Mouse (Mus musculus): ENCODE results near the gene Csgalnact2. TPM values are rescaled to one million over a fixed set of nuclear protein-coding genes. Genes with fewer than 3 reads are reported as not detected.

Gene Csgalnact2
- total RNA-seq, 2 experiments from 2014 or later, result 9.7 to 10.5 TPM

DNA sequence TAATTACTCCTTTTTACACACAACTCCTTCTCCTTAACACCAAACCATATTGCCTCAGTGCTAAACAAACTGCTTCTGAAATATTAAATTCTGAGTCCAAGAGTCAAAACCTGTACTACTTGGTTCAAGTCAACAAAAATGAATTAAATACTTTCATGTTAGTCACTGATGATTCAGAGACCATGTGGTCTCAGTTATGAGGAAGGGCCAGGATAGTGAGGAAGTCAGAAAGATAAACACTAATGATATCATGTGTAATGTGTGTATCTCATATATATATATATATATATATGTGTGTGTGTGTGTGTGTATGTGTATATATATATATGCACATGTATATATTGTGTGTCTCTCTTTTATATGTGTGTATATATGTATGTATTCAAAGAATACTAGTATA lies 12.4 kb downstream of the Csgalnact2 start:
- Histone ChIP-seq H3K4me3 (no peak overlapping the region), H3K27ac (no peak overlapping the region)
- no peak for DNase-seq (ENCODE audit: low spot score in 2 of 2)
- no peak for TF ChIP-seq CTCF (conservative IDR thresholded peaks at IDR 0.05)

- H3K4me3 ChIP-seq, result no peak overlapping the region
- no peak for TF ChIP-seq CTCF (conservative IDR thresholded peaks at IDR 0.05)
- no peak for DNase-seq (ENCODE audit: low spot score in 2 of 2)
- H3K27ac ChIP-seq, result no peak overlapping the region
Measured at GRCm38 (mm10) chr6:118122767-118123166, 16.2 kb downstream of the Csgalnact2 start.

DNA sequence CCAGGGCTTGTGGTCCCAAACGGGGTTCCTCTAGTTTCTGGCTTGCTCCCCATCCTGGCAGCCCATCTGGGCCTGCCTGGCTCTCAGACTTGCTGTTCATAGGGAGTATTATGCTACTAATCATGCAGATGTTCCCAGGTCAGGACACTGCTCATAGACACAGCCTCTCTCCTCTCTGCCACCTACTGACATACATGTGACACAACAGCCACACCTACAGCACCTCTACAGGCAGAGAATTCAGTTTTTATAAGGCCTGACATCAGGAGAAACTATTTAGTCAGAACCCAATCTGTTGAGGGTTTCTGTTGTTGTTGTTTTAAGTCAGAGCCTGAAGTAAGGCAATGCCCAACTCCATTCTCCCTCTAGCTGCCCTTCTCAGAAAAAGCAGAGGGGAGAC lies 27.1 kb downstream of the Csgalnact2 start:
- no peak for DNase-seq (ENCODE audit: low spot score in 2 of 2)
- H3K4me3 ChIP-seq, result no peak overlapping the region
- TF ChIP-seq CTCF (conservative IDR thresholded peaks at IDR 0.05), result peak; percentile 52
- no peak overlapping the region for H3K27ac ChIP-seq

GRCm38 (mm10) chr6:118099311-118099802 lies 39.6 kb downstream of the Csgalnact2 start:
- Histone ChIP-seq H3K27ac (no peak overlapping the region), H3K4me3 (no peak overlapping the region)
- peak in 1 of 2 experiments; percentile 11 for DNase-seq (ENCODE audit: low spot score in 2 of 2)
- TF ChIP-seq CTCF (conservative IDR thresholded peaks at IDR 0.05), result peak; percentile 77

GRCm38 (mm10) chr6:118097765-118098365 lies 41.1 kb downstream of the Csgalnact2 start:
- H3K4me3 ChIP-seq, result no peak overlapping the region
- H3K27ac ChIP-seq, result peak overlapping the region; percentile 32
- no peak for TF ChIP-seq CTCF (conservative IDR thresholded peaks at IDR 0.05)
- DNase-seq (ENCODE audit: low spot score in 2 of 2), result no peak

DNA sequence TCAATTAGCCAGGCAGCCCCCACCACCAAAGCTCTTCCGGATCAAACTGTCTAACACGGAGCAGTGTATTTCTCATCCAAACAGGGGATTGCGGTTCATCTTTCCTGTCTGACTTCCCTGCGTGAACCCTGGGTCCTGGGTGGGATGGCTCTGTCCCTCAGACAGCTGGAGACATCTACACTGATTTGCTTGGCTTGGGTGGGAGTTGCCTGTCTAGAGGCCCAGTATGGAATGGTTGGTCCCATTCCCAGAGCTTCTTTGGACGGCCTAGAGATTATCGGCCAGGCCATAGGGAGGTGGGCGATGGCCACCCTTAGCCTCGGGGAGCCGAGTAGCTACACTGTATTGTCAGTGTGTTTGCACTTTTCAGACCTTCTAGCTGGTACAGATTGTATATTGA lies 48.1 kb downstream of the Csgalnact2 start:
- no peak for TF ChIP-seq CTCF (conservative IDR thresholded peaks at IDR 0.05)
- Histone ChIP-seq H3K27ac (no peak overlapping the region), H3K4me3 (no peak overlapping the region)
- no peak for DNase-seq (ENCODE audit: low spot score in 2 of 2)

DNA sequence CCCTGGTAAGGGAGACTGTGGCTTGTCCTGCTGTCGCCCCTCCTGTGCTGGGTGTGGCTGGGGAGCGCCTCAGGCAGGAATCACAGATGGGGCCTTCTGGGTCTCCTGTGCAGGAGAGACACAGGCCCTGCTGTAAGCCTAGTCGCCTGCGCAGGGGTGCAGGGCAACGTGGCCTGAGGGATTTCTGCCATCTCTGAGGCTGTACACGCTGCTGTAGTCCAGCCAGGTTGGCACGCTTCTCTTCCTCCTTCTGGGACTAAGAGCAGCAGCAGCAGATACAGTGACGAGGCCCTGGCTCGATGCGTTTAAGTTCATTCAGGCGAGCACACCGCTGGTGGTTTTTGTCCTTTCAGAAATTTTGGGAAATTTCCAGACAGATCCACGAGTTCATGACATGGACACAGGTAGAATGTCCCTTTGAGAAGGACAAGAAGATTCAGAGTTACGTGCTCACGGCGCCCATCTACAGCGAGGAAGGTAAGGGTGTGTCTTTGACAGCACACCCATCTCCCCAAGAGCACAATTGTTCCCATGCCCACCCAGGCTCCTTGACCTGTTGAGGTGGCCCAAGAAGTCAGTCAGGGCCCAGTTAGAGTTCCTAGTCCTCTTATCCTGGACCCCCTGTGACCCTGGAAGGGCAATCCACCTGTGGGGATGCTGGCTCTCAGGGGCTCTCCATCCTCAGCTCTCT lies 50.0 kb downstream of the Csgalnact2 start:
- H3K27ac ChIP-seq, result no peak overlapping the region
- H3K4me3 ChIP-seq, result no peak overlapping the region
- DNase-seq (ENCODE audit: low spot score in 2 of 2), result peak in 1 of 2 experiments; percentile 6
- no peak for TF ChIP-seq CTCF (conservative IDR thresholded peaks at IDR 0.05)

DNA sequence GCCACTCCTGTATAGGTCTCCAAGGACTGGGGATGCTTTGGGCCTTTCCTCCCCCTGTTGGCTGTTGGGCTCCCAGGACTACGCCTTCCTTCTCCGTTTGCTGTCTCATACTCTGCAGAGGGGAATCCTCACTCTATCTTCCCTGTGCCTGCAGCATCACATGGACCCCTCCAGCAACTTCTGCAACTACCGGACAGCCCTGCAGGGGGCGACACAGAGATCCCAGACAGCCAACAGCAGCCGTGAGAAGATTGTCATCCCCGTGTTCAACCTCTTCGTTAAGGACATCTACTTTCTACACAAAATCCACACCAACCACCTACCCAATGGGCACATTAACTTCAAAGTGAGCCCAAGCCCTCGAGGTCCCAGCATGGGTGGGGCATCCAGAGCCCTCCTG lies 51.0 kb downstream of the Csgalnact2 start:
- Histone ChIP-seq H3K4me3 (no peak overlapping the region), H3K27ac (no peak overlapping the region)
- peak in 1 of 2 experiments; percentile 62 for DNase-seq (ENCODE audit: low spot score in 2 of 2)
- peak; percentile 77 for TF ChIP-seq CTCF (conservative IDR thresholded peaks at IDR 0.05)

DNA sequence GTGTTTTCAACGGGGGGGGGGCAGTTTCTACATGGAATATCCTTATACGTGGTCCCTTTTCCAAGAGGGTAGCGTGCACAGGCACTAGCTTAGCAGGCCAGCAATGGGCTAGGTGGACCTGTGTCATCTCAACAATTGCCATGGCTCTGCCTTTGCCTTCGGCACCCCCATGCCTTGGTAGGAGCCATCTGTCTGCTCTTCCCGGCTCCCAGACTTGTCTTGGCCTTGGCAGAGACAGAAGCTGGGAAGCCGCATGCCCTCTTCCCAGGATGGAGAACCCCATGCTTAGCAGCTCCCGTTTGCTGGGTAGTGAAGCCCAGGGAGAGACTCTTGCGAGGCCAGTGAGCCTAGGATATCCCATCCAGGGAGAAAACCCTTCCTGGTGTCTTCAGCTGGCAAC lies 54.3 kb downstream of the Csgalnact2 start:
- no peak overlapping the region for H3K27ac ChIP-seq
- no peak for DNase-seq (ENCODE audit: low spot score in 2 of 2)
- no peak overlapping the region for H3K4me3 ChIP-seq
- no peak for TF ChIP-seq CTCF (conservative IDR thresholded peaks at IDR 0.05)

DNA sequence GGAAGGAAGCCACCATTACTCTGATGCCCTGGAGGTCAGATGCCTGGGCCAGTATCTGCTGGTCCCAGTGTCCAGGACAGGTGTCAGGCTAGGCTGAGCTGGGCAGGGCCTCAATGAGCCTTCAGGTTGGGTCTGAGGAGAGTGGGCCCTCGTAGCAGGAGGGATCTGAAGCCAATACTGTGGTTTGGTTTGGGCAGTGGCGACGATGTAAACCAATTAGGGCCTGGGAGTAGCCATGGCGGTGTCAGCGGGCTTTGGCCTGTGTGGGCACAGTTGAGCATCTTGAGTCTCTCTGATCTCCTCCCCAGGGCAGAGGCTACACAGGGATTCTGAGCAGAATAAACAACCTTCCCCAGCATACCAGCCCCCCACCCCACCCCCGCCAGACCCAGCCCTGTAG lies 55.3 kb downstream of the Csgalnact2 start:
- no peak for TF ChIP-seq CTCF (conservative IDR thresholded peaks at IDR 0.05)
- H3K4me3 ChIP-seq, result no peak overlapping the region
- DNase-seq (ENCODE audit: low spot score in 2 of 2), result no peak

GRCm38 (mm10) chr6:118082384-118082783 lies 56.6 kb downstream of the Csgalnact2 start:
- Histone ChIP-seq H3K4me3 (no peak overlapping the region), H3K27ac (no peak overlapping the region)
- no peak for DNase-seq (ENCODE audit: low spot score in 2 of 2)
- no peak for TF ChIP-seq CTCF (conservative IDR thresholded peaks at IDR 0.05)

More for the DNA sequence above, 55.3 kb downstream of the Csgalnact2 start:
- H3K27ac ChIP-seq, result no peak overlapping the region

DNA sequence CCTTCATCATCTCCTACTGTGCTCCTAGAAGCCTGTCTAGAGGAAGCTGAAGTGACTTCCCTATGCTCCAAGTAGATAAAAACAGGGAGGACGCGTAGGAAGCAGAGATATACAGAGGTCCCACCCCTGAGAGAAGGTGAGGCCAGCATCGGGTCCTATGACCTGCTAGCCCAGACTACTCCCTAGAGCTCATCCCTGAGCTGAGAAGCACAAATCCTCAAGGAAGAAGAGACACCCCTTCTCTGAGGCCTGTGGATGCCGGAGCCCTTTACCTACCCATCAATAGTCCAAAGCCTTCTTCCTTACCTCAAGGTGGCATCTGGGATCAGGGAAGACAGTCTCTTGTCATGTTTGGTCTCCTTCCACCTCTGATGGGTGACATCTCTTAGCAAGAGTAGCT lies 58.2 kb downstream of the Csgalnact2 start:
- no peak overlapping the region for H3K27ac ChIP-seq
- TF ChIP-seq CTCF (conservative IDR thresholded peaks at IDR 0.05), result no peak
- H3K4me3 ChIP-seq, result no peak overlapping the region
- DNase-seq (ENCODE audit: low spot score in 2 of 2), result no peak

- H3K27ac ChIP-seq, result no peak overlapping the region; the same call in 1 of the 2 replicates
- H3K4me3 ChIP-seq, result no peak overlapping the region
- no peak for TF ChIP-seq CTCF (conservative IDR thresholded peaks at IDR 0.05)
- DNase-seq (ENCODE audit: low spot score in 2 of 2), result no peak
Measured at GRCm38 (mm10) chr6:118079762-118080465, 59.0 kb downstream of the Csgalnact2 start.

Data from layer of hippocampus, adult 2 months (tissue).